Mouse (Mus musculus) granulocyte monocyte progenitor cell, adult 5-6 weeks (primary cell): ENCODE measurements around the gene Ak3. TPM values are rescaled to one million over a fixed set of nuclear protein-coding genes. Genes with fewer than 3 reads are reported as not detected.
"Not testable (repeated sequence)": the region's sequence is repeated elsewhere in the genome, so short reads cannot be mapped to it uniquely, and the experiment has no call there.

Experiments used
- ATAC-seq: replicated peaks from 2 replicates; pipeline ENCODE4 v1.8.0; 2016; ENCODE audit warnings: mild to moderate bottlenecking, moderate TSS enrichment, inconsistent platforms; ENCODE audit not compliant: poor library complexity, severe bottlenecking
- total RNA-seq, 2 experiments: library from RNA; stranded (forward) in 1 of 2; stranded (reverse) in 1 of 2; fragments of 200-712, 200-1000 nt in 1 of 2; fragments of >200 nt in 1 of 2; fragmentation: Nextera tagmentation in 1 of 2; gene quantifications; 2 replicates each; pipeline ENCODE4 v1.2.3; 2014 to 2017

Gene Ak3
- total RNA-seq, 2 experiments from 2014 or later, result 20.5 to 41.2 TPM

DNA sequence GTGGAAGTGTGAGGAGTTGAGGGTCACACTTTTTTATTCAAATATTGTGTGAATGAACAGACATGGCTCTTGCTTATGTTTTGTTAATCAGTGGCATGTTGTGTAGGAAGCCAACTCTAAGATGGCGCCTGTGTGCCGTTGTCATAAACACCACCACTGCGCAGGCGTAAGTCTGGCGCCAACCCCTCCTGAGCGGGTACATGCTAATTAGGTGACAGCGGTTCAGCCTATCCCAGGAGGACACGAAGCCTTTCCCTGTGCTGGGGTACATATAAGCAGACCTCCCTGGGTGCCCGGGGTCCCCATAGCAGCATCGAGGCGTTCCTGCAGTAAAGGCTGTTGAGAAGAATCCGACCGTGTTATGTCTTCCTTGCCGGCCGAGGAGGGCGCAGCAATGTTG lies 47.4 kb downstream of the Ak3 start:
- not testable (repeated sequence) for ATAC-seq

DNA sequence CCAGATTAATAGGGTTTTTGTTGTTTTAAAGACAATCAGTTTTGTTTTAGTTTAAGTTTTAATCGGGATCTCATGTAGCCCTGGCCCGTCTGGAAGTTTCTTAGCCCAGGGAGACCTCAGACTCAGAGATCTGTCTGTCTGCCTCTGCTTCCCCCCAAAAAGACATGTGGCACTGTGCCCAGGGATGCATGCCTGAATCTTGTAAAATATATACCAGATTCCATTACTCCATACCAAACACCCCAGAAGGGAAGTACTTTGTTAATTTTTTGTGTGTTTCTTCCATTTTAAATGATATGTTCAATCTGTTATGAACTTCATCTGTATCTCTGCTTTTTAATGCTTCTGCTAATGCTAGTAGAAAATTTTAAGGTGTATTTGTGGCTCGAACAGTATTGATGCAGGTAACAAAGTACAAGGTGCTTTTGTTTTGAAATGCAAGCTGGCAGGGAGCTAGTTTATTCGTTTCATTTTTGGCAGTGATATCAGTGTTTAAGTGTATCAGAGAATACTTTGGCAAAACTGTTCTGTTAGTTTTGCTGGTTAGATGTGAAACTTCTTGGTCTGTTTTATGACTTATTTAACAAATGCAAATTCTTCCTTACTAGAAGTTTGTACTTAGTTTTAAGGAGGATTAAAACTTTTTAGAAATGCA lies 49.7 kb downstream of the Ak3 start:
- ATAC-seq, result no peak

DNA sequence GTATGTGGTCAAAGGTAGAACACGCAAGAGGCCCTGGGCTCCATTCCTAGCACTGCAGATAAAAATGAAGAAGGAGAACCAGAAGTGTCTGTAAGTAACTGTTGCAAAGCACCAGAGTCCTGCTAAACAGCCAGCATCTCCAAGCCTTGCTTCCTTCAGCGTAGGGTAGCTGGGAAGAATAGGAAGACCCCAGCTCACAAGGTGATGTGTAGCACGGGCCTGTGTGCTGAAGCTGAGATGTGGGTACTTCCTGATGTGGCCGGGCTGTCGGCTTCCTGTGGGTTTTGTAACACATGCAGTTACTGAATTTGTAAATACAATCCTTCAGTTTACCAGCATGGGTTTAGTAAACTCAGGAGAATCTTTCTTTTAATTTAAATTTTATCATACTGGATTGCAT lies 52.4 kb downstream of the Ak3 start:
- ATAC-seq, result 0 out of 2 replicates have a peak, but pooled peaks have one; percentile 34

DNA sequence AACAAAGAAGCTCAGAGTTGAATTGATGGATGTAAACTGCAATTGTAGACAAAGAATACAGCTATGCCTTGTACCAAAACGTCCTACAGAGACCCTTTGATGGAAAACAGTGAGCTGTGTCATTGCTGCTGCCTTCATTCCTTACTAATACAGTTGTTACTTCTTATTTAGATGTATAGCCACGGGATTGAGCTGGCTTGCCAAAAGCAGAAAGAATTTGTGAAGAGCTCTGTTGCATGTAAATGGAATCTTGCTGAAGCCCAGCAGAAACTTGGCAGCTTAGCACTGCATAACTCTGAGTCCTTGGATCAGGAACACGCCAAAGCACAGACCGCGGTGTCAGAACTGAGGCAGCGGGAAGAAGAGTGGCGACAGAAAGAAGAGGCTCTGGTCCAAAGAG lies 52.9 kb downstream of the Ak3 start:
- ATAC-seq, result no peak

DNA sequence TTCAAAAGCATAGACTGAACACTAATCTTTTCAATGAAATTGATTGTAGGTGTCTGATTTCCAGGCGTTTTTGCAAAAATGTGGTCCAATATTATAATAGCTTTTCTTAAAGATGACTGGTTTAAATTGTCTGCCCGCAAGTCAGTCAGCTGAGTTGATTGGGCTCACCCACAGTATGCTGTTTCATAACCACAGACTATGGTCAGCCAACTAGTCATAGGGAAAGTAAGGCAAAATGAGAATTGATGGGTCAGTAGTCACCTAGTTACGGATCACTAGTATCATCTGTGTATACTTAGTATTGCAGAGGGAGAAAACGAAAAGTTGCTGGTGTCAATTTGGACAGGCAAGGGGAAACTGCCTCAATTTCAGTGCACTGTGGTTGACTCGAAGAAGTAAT lies 56.4 kb downstream of the Ak3 start:
- ATAC-seq, result no peak

DNA sequence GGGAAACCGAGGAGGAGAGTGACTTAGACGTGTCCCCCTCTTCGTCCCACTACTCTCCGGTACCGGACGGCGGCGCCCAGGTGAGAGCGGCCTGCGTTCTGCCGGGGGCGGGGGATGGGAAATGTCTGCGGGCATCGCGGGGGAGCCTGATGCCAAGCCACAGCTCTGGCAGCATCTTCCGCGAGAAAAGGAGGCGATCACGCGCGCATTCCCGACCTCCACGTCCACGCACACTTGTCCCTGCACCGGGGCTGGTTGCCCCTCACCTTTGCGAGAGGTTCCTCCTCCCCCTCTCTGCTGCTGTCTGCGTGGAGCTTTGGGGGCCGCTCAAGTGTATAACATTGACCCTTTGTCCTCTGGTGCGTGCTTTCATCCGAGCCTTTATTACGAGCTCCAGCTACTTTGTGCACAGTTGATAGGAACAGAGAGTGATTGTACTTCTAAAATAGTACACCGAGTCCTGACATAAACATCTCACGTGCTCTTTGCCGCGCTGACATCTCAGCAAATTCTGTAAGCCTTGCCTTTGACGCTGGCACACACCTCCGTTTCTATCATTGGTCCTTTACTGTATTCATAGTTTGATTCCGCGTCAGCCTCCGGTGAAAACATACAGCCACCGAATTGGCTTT lies 57.1 kb downstream of the Ak3 start:
- ATAC-seq, result peak; percentile 7

DNA sequence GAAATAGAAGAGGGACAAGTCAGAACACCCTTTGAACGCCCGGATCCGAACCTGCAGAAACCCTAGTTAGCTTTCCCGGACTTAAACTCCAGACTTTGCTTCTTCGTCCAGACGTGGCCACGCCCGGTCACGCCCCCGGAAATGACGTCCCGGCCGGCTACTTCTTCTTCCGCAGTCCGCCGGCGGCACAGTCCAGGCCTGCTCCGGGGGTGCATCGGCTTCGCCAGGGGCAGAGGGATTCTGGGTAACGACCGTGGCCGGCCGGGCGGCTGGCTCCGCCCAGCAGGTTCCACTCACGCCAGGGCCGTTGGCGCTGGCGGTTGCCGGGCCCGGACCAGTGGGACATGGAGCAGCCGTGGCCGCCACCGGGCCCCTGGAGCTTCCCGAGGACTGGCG lies 57.6 kb downstream of the Ak3 start, which contains the start of gene Cdc37l1:
TSS of gene Cdc37l1 (plus strand) at position 159 of the 396 bp plus-strand sequence.
- peak; percentile 96 for ATAC-seq

DNA sequence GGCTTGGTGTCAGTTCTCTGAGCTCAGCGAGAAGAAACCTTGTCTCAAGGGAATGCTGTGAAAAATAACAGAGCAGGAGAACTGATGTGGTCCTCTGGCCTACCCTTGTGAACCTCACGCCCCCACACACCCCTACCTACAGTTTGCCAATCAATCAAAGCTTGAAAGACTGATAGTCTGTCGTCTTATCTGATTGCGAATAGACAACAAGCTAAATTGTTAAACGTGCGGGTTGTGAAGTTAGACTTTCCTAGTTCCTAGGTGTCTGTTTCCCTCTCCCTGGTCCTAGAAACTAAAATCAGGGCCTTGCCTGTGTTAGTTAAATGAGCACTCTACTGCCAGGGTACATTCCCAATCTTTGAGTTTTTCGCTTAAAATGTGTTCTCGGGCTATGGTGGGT lies 58.2 kb downstream of the Ak3 start:
- ATAC-seq, result no peak

DNA sequence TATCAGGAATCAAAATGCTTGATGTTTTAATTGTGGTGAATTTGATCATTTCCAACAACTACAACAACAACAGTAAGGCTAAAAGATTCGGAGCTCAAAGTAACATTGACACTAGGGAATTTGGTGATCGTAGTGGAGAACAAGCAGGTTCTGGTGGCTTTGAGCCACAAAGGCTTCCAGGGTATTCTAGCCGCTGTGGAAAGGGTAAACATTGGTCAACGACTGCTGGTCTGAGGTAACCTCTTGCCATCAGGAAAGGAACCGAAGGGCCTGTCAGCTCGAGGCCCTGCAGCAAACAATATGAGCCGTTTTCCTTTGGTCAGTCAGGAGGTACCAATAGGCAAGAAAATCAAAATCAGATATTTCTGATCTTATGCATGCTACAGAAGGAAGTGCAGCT lies 65.1 kb downstream of the Ak3 start:
- ATAC-seq, result no peak

DNA sequence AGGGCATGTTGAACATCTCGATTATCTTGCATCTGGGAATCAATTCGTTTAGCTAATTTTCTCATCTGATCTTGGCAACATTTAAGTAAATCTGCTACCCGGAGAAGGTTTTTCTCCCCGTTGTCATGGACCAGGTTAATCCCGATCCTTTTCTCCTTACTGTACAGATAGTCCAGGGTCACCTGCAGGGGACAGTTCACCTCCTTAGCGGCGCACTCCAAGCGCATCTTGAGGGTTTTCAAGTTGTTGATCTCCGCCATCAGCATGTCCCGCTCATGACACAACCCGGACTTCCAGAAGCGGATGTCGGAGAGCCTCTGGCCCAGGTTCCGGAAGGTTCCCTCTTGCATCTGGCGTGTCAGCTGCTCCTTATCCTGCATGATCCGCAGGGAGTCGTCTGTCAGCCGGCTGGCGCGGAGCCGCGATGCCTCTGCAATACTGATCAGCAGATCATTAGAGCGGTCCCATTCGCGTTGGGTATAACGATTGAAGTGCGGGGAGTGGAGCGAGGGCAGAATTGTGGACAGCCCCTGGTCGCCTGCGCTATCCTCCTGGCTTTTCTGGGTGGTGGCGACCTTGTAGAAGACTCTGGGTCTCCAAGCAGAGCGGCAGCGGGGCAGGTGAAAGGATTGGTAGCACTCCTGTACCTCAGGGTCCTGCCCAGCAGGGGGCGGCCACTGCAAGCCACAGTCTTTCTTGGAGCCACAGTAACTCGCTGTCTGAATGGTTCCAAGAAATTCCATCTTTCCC lies 72.7 kb downstream of the Ak3 start:
- ATAC-seq, result peak; percentile 95

Other genes starting within 250 kb of the Ak3 start
- not detected in 2 replicates for gene Slc1a1, start 212.9 kb downstream of the Ak3 start, total RNA-seq (2014; fragmentation: Nextera tagmentation)
- gene Slc1a1, start 212.9 kb downstream of the Ak3 start, total RNA-seq (2017), result not detected in 2 replicates
- gene Plpp6, start 84.0 kb downstream of the Ak3 start, total RNA-seq (2014; fragmentation: Nextera tagmentation), result 8.8 and 9.9 TPM in 2 replicates
- 4.0 and 5.1 TPM in 2 replicates for gene Plpp6, start 84.0 kb downstream of the Ak3 start, total RNA-seq (2017)
- gene 4430402I18Rik, start 80.2 kb downstream of the Ak3 start, total RNA-seq (2014; fragmentation: Nextera tagmentation), result not detected in 2 replicates
- gene 4430402I18Rik, start 80.2 kb downstream of the Ak3 start, total RNA-seq (2017), result 0.72 TPM in 1 of 2 replicates, not detected in the other
- 41.0 and 49.6 TPM in 2 replicates for gene Cdc37l1, start 57.6 kb downstream of the Ak3 start, total RNA-seq (2014; fragmentation: Nextera tagmentation)
- 31.4 and 37.7 TPM in 2 replicates for gene Cdc37l1, start 57.6 kb downstream of the Ak3 start, total RNA-seq (2017)
- gene Rcl1, start 53.4 kb upstream of the Ak3 start, total RNA-seq (2014; fragmentation: Nextera tagmentation), result 31.7 and 36.0 TPM in 2 replicates
- gene Rcl1, start 53.4 kb upstream of the Ak3 start, total RNA-seq (2017), result 67.6 and 82.0 TPM in 2 replicates
- gene Jak2, start 203.9 kb upstream of the Ak3 start, total RNA-seq (2014; fragmentation: Nextera tagmentation), result 25.3 and 27.9 TPM in 2 replicates
- 32.6 and 40.6 TPM in 2 replicates for gene Jak2, start 203.9 kb upstream of the Ak3 start, total RNA-seq (2017)